Mouse (Mus musculus) G1E (cell line): ENCODE measurements around the gene Lamtor2.

Experiments
- CTCF ChIP-seq: IDR thresholded peaks from 2 replicates; pipeline ENCODE4 v1.5.1; 2012; ENCODE audit warnings: low read depth, low read length, inconsistent platforms, mixed read lengths
- GATA1 ChIP-seq: IDR thresholded peaks from 2 replicates; pipeline ENCODE4 v1.6.1; 2012; ENCODE audit warnings: borderline replicate concordance, low read length, inconsistent platforms, mixed read lengths

- TF ChIP-seq CTCF = no peak
- no peak for TF ChIP-seq GATA1
Measured at GRCm38 (mm10) chr3:88551586-88551985, 1.3 kb downstream of the Lamtor2 start.
